Mouse (Mus musculus): Measurements from ENCODE around the gene Csad.

DNA sequence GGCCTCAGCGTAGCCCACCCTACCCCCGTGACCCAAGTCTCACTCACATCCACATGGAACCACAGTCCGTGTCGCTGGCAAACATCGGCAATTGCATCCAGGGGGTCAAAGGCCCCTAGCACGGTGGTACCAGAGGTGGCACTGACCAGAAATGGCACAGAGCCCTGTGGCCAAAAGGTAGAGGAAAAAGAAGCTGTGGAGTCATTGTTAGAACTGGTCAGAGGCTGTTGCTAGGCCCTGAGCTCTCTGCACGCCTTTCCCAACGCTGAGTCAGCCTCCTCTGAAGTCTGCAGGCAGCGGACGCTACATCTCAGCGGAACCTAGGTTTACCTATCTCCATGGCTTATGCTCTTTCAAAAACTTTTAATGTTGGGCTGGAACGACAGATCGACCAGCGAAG is 24.6 kb downstream of the Csad start:
- TF ChIP-seq CTCF (IDR thresholded peaks at IDR 0.05; ENCODE audit: extremely low read depth, insufficient read length, insufficient replicate concordance, low read depth, low read length) = no peak
- no peak for TF ChIP-seq POLR2A (IDR thresholded peaks at IDR 0.05; ENCODE audit: low read depth, low read length)

All from small intestine, adult 2 months (tissue).